Mouse (Mus musculus): Measurements from ENCODE around the gene Olfr716.
"Not testable (repeated sequence)": the region's sequence is repeated elsewhere in the genome, so short reads cannot be mapped to it uniquely, and the experiment has no call there.

The Olfr716 gene

DNA sequence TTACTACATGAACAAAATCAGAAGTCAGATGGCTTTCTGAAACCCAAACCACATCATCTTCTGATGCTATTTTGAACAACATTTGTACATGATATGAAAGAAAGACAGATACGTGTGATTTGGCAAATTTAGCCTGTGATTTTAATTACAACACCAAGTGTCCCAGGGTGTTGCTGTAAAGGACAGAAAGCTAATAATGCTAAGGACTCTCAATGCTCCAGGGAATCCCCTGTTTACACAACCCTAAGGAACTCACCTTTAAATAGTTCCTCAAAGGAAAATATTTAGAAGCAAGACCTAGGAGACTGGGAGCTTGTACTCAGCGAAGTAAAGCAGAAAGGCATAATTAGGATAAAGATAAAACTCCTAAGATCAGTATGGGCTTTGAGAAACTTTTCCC, at the start of gene Olfr716:
Olfr716 (plus strand) TSS at position 301 of the 400 bp plus-strand sequence.
- not testable (repeated sequence) for DNase-seq (ENCODE audit: low spot score)

DNA sequence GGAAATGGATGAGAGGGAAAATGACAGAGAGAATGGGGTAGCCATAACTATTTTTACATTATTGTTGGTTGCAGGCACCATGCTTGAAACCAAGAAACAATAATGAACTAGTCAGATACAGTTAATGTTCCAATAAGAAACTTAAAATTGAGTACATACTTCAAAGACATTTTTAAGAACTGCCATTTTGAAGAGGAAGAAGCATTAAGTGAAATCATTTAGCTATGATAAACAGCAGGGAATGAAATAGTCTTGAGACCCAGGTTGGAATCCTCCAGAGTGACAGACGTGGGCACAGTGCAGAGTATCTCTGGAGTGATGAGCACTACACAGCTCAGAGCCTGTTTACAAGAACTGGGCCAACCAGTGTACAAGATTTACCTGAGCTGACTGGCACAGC, 45.2 kb upstream of the Olfr716 start, which contains the start of gene Olfr17:
Olfr17 (plus strand) TSS at position 301 of the 400 bp plus-strand sequence.
- no peak for DNase-seq (ENCODE audit: low spot score)

DNA sequence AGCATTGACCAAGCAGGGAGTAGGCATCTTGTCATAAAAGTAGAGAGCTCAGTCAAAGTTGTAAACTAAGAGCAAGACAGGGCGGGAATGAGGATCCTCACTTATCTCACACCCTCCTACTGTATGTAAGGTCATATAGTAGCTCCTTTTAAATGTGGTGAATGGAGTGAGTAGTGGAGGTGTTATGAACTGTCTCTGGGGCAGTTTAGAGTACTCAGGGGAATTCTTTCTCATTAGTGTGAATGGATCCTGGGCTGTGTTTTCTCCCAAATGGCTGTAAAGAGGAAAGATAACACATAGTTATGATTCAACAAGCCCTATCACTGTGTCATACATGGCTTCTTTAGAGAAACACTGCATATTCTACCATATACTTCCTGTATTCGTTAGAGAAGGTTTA, 27.9 kb upstream of the Olfr716 start, which contains the start of gene Olfr715b:
Olfr715b (minus strand) TSS at position 101 of the 400 bp plus-strand sequence.
- DNase-seq (ENCODE audit: low spot score), result not testable (repeated sequence)

DNA sequence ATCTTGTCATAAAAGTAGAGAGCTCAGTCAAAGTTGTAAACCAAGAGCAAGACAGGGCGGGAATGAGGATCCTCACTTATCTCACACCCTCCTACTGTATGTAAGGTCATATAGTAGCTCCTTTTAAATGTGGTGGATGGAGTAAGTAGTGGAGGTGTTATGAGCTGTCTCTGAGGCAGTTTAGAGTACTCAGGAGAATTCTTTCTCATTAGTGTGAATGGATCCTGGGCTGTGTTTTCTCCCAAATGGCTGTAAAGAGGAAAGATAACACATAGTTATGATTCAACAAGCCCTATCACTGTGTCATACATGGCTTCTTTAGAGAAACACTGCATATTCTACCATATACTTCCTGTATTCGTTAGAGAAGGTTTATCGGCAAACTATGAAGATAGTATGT, 7.1 kb upstream of the Olfr716 start, which contains the start of gene Olfr715:
Olfr715 (minus strand) TSS at position 101 of the 400 bp plus-strand sequence.
- DNase-seq (ENCODE audit: low spot score), result not testable (repeated sequence)

DNA sequence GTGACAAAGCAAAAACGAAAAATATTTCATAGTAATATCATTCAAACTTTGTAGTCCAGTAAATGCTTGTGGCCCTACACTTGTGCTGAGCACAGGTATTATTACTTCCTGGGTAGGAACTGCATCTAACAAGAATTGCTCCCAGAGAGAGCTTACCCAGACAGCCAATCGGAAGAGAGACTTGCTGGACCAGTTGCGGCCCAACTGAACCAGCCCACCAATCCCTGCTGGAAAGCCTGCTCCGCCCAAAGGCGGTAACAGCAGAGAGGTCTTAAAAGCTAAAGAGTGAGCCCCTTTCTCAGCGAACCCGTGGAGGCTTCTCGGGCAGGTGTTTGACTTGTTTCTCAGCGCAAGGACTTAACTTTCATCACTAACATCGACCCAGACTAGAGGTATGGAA, 28.6 kb downstream of the Olfr716 start, which contains the start of gene Nlrp14:
Nlrp14 (plus strand) TSS at position 301 of the 400 bp plus-strand sequence.
- no peak for DNase-seq (ENCODE audit: low spot score)

DNA sequence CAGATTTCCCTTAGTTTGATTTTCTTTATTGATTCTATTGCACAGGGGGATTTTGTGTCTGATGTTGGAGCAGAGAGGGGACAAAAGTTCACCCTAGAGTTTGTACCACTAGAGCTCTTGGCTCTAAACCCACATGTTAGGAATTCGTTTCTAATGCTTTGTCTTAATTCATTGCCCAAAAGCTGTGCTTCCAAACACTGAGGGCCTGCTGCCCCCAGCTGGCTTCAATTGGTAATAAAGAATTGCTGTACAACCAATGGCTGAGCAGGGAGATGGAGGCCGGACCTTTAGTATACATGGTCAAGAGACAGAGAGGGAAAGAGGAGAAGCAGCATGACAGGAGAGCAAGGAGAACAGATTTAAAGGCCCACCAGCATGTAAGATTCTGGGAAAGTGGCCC, 42.3 kb downstream of the Olfr716 start:
- no peak for DNase-seq (ENCODE audit: low spot score)

Data from urinary bladder, postnatal 10 days (tissue).